19 mouse cellular contexts compared by ENCODE assay signal in genomic region chr2:174727114-174727823, GRCm38 (mm10). TPM values are rescaled to one million over a fixed set of nuclear protein-coding genes. Genes with fewer than 3 reads are reported as not detected.
DNase-seq lines count a peak whose midpoint lies in the region; ATAC-seq lines count a peak whose summit lies in the region.
"Had no signal": no experiment of that assay in that cellular context is flagged by ENCODE, and none has a peak within 500 bp of the region (broad histone marks: within the 10 kb centered on the region; RNA-seq: fewer than 3 reads in every experiment).

No protein-coding gene starts in this region.

- ATAC-seq in midbrain, embryonic 12.5 days (ENCODE audit: low FRiP score, low read depth) = 0 out of 2 replicates have a peak, but pooled peaks have one; percentile 38
- no peak for ATAC-seq in midbrain, embryonic 11.5 days (ENCODE audit: low FRiP score)
- ATAC-seq in embryonic facial prominence, embryonic 13.5 days (ENCODE audit: insufficient number of reproducible peaks, insufficient read depth, low FRiP score, low TSS enrichment, low read depth) = no peak
- no peak; the same call in 1 of the 2 replicates for ATAC-seq in neural tube, embryonic 13.5 days (ENCODE audit: low read depth)
- ATAC-seq: forebrain, postnatal 0 days; lung, postnatal 0 days had no signal

- DNase-seq in midbrain, embryonic 11.5 days (ENCODE audit: low spot score, missing footprints) = no peak
- no peak for DNase-seq in limb, embryonic 10.5 days (ENCODE audit: low spot score)
- DNase-seq in testis, postnatal 14 days (ENCODE audit: low spot score) = no peak
- DNase-seq in lung, postnatal 25 days (ENCODE audit: low spot score) = no peak
- DNase-seq: adrenal gland, adult 2 months; cerebellum, adult 9-10 months; forebrain, postnatal 0 days; heart, adult 18-20 months; heart, postnatal 36 days; kidney, adult 8-10 months; kidney, postnatal 14 days; right cerebral cortex, postnatal 4 days; thymus, postnatal 14 days had no signal

- H3K4me2 ChIP-seq in midbrain, embryonic 12.5 days (replicated peaks) = no peak overlapping the region
- H3K4me2 ChIP-seq in midbrain, embryonic 11.5 days = no peak overlapping the region
- H3K4me2 ChIP-seq in embryonic facial prominence, embryonic 13.5 days = no peak overlapping the region
- H3K4me2 ChIP-seq in neural tube, embryonic 13.5 days = no peak overlapping the region

- H3K27ac ChIP-seq in midbrain, embryonic 12.5 days (replicated peaks) = no peak overlapping the region
- H3K27ac ChIP-seq in midbrain, embryonic 11.5 days (ENCODE audit: low read depth, low read length) = no peak overlapping the region
- H3K27ac ChIP-seq in embryonic facial prominence, embryonic 13.5 days = peak overlapping the region; percentile 57; the same call in 1 of the 2 replicates
- peak overlapping the region; percentile 4; the same call in 1 of the 2 replicates for H3K27ac ChIP-seq in limb, embryonic 10.5 days
- H3K27ac ChIP-seq in neural tube, embryonic 13.5 days (replicated peaks) = peak overlapping the region; percentile 57; the same call in 1 of the 2 replicates
- H3K27ac ChIP-seq: liver, embryonic 14.5 days had no signal

- H3K36me3 ChIP-seq in midbrain, embryonic 12.5 days = no peaks in the 10 kb centered on the region
- H3K36me3 ChIP-seq in midbrain, embryonic 11.5 days (ENCODE audit: control insufficient read depth, insufficient read depth, low read length) = no peaks in the 10 kb centered on the region
- H3K36me3 ChIP-seq in embryonic facial prominence, embryonic 13.5 days = no peaks in the 10 kb centered on the region
- H3K36me3 ChIP-seq in limb, embryonic 10.5 days = no peaks in the 10 kb centered on the region
- no peaks in the 10 kb centered on the region for H3K36me3 ChIP-seq in neural tube, embryonic 13.5 days

- H3K27me3 ChIP-seq in midbrain, embryonic 12.5 days = 0 out of 2 replicates have a peak, but pooled peaks cover 9% of the 10 kb centered on the region
- no peaks in the 10 kb centered on the region for H3K27me3 ChIP-seq in midbrain, embryonic 11.5 days (ENCODE audit: control insufficient read depth, insufficient read depth, low read length)
- H3K27me3 ChIP-seq in embryonic facial prominence, embryonic 13.5 days = no peaks in the 10 kb centered on the region
- H3K27me3 ChIP-seq in limb, embryonic 10.5 days (ENCODE audit: low read depth, poor library complexity, severe bottlenecking) = no peaks in the 10 kb centered on the region
- H3K27me3 ChIP-seq in neural tube, embryonic 13.5 days = no peaks in the 10 kb centered on the region

- H3K9me3 ChIP-seq in midbrain, embryonic 12.5 days = no peaks in the 10 kb centered on the region
- no peaks in the 10 kb centered on the region for H3K9me3 ChIP-seq in midbrain, embryonic 11.5 days (ENCODE audit: control insufficient read depth, low read length)
- H3K9me3 ChIP-seq in embryonic facial prominence, embryonic 13.5 days = no peaks in the 10 kb centered on the region
- H3K9me3 ChIP-seq in limb, embryonic 10.5 days (replicated peaks) = no peaks in the 10 kb centered on the region
- no peaks in the 10 kb centered on the region for H3K9me3 ChIP-seq in neural tube, embryonic 13.5 days

- no peak overlapping the region for H3K4me3 ChIP-seq in midbrain, embryonic 12.5 days
- no peak overlapping the region for H3K4me3 ChIP-seq in midbrain, embryonic 11.5 days (ENCODE audit: low read depth, low read length)
- H3K4me3 ChIP-seq in embryonic facial prominence, embryonic 13.5 days = no peak overlapping the region
- no peak overlapping the region for H3K4me3 ChIP-seq in limb, embryonic 10.5 days
- H3K4me3 ChIP-seq in neural tube, embryonic 13.5 days = no peak overlapping the region

- 76% methylated on average over 10 of the region's 10 CpGs for WGBS in midbrain, embryonic 12.5 days
- WGBS in midbrain, embryonic 11.5 days = 83% methylated on average over 10 of the region's 10 CpGs
- 45% methylated on average over 10 of the region's 10 CpGs for WGBS in embryonic facial prominence, embryonic 13.5 days
- WGBS in limb, embryonic 10.5 days = 76% methylated on average over 10 of the region's 10 CpGs
- 64% methylated on average over 10 of the region's 10 CpGs for WGBS in neural tube, embryonic 13.5 days

- H3K4me1 ChIP-seq in midbrain, embryonic 12.5 days = peaks cover 8% of the 10 kb centered on the region; the same call in 1 of the 2 replicates
- no peaks in the 10 kb centered on the region for H3K4me1 ChIP-seq in midbrain, embryonic 11.5 days (ENCODE audit: control insufficient read depth, insufficient read depth, low read length)
- peaks cover 15% of the 10 kb centered on the region for H3K4me1 ChIP-seq in embryonic facial prominence, embryonic 13.5 days
- H3K4me1 ChIP-seq in limb, embryonic 10.5 days = peaks cover 17% of the 10 kb centered on the region
- peaks cover 24% of the 10 kb centered on the region for H3K4me1 ChIP-seq in neural tube, embryonic 13.5 days (replicated peaks)

- H3K9ac ChIP-seq in midbrain, embryonic 12.5 days (replicated peaks) = no peak overlapping the region
- H3K9ac ChIP-seq in midbrain, embryonic 11.5 days (ENCODE audit: low read length) = no peak overlapping the region
- H3K9ac ChIP-seq in embryonic facial prominence, embryonic 13.5 days = no peak overlapping the region
- no peak overlapping the region for H3K9ac ChIP-seq in neural tube, embryonic 13.5 days
- H3K9ac ChIP-seq: forebrain, postnatal 0 days; liver, embryonic 14.5 days had no signal

RNA-seq across cellular contexts. Expression of gene Edn3, which starts 33.1 kb away (rescaled TPM):
- polyA plus RNA-seq in midbrain, embryonic 12.5 days (2016; fragmentation: Nextera tagmentation; extraction: Ambion mirVana) = 5.8 and 7.3 TPM in 2 replicates
- 4.7 and 5.7 TPM in 2 replicates for polyA plus RNA-seq in midbrain, embryonic 11.5 days (2014; fragmentation: Nextera tagmentation; extraction: Ambion mirVana)
- 14.4 and 15.6 TPM in 2 replicates for polyA plus RNA-seq in embryonic facial prominence, embryonic 13.5 days (2015; fragmentation: Nextera tagmentation; extraction: Ambion mirVana)
- polyA plus RNA-seq in limb, embryonic 10.5 days (2016; fragmentation: Nextera tagmentation; extraction: Ambion mirVana) = 8.4 and 19.2 TPM in 2 replicates
- 6.0 and 7.8 TPM in 2 replicates for polyA plus RNA-seq in neural tube, embryonic 13.5 days (2015; fragmentation: Nextera tagmentation; extraction: Ambion mirVana)
- polyA plus RNA-seq: C2C12 had no signal

Comparison
In these comparisons a context has a peak if more than half of its experiments do, and no peak if none do; other contexts are left out.
1. H3K27ac ChIP-seq: peak in embryonic facial prominence, embryonic 13.5 days (single experiment), limb, embryonic 10.5 days (single experiment) and neural tube, embryonic 13.5 days (single experiment); none in midbrain, embryonic 12.5 days (single experiment) and midbrain, embryonic 11.5 days (single experiment).